In genomic region chr8:123211876-123212275, GRCm38 (mm10) we compare ENCODE assay signal across 8 mouse cellular contexts. TPM values are rescaled to one million over a fixed set of nuclear protein-coding genes. Genes with fewer than 3 reads are reported as not detected.
DNase-seq lines count a peak whose midpoint lies in the region; ATAC-seq and TF ChIP-seq lines count a peak whose summit lies in the region.

No protein-coding gene starts in this region.

- H3K9me3 ChIP-seq in lung, embryonic 14.5 days (ENCODE audit: low read depth, low read length) = no peaks in the 10 kb centered on the region
- H3K9me3 ChIP-seq in embryonic facial prominence, embryonic 12.5 days = no peaks in the 10 kb centered on the region
- H3K9me3 ChIP-seq in intestine, postnatal 0 days (ENCODE audit: control insufficient read depth) = no peaks in the 10 kb centered on the region
- H3K9me3 ChIP-seq in neural tube, embryonic 15.5 days (replicated peaks) = no peaks in the 10 kb centered on the region

- peak overlapping the region; percentile 97 for H3K9ac ChIP-seq in lung, embryonic 14.5 days
- H3K9ac ChIP-seq in embryonic facial prominence, embryonic 12.5 days = peak overlapping the region; percentile 92
- peak overlapping the region; percentile 84 for H3K9ac ChIP-seq in intestine, postnatal 0 days (ENCODE audit: low read depth, low read length)
- H3K9ac ChIP-seq in neural tube, embryonic 15.5 days (replicated peaks) = peak overlapping the region; percentile 99

- H3K36me3 ChIP-seq in lung, embryonic 14.5 days (ENCODE audit: insufficient read depth) = peaks cover 31% of the 10 kb centered on the region
- peaks cover 30% of the 10 kb centered on the region for H3K36me3 ChIP-seq in embryonic facial prominence, embryonic 12.5 days
- peaks cover 34% of the 10 kb centered on the region for H3K36me3 ChIP-seq in intestine, postnatal 0 days (ENCODE audit: control insufficient read depth, insufficient read depth)
- peaks cover 31% of the 10 kb centered on the region for H3K36me3 ChIP-seq in neural tube, embryonic 15.5 days

- H3K4me2 ChIP-seq in lung, embryonic 14.5 days = peak overlapping the region; percentile 96
- peak overlapping the region; percentile 94 for H3K4me2 ChIP-seq in embryonic facial prominence, embryonic 12.5 days (replicated peaks)
- peak overlapping the region; percentile 85 for H3K4me2 ChIP-seq in intestine, postnatal 0 days (replicated peaks; ENCODE audit: low read depth)
- peak overlapping the region; percentile 91 for H3K4me2 ChIP-seq in neural tube, embryonic 15.5 days

- no peak for TF ChIP-seq CTCF in lung, embryonic 14.5 days (IDR thresholded peaks at IDR 0.05; ENCODE audit: low read depth)
- TF ChIP-seq CTCF in intestine, postnatal 0 days (IDR thresholded peaks at IDR 0.05; ENCODE audit: low read depth) = no peak

- H3K4me1 ChIP-seq in lung, embryonic 14.5 days (ENCODE audit: insufficient read depth) = 0 out of 2 replicates have a peak, but pooled peaks cover 4% of the 10 kb centered on the region
- peaks cover 19% of the 10 kb centered on the region for H3K4me1 ChIP-seq in embryonic facial prominence, embryonic 12.5 days
- H3K4me1 ChIP-seq in intestine, postnatal 0 days (replicated peaks; ENCODE audit: control insufficient read depth, insufficient read depth, low read length) = no peaks in the 10 kb centered on the region; the same call in 1 of the 2 replicates
- H3K4me1 ChIP-seq in neural tube, embryonic 15.5 days = peaks cover 30% of the 10 kb centered on the region

- WGBS in lung, embryonic 14.5 days = 39% methylated on average over 10 of the region's 10 CpGs
- 49% methylated on average over 10 of the region's 10 CpGs for WGBS in embryonic facial prominence, embryonic 12.5 days
- WGBS in intestine, postnatal 0 days = 20% methylated on average over 10 of the region's 10 CpGs
- 50% methylated on average over 10 of the region's 10 CpGs for WGBS in neural tube, embryonic 15.5 days

- H3K27ac ChIP-seq in lung, embryonic 14.5 days (ENCODE audit: low read depth) = peak overlapping the region; percentile 50; the same call in 1 of the 2 replicates
- H3K27ac ChIP-seq in embryonic facial prominence, embryonic 12.5 days = no peak overlapping the region
- peak overlapping the region; percentile 78 for H3K27ac ChIP-seq in intestine, postnatal 0 days (ENCODE audit: low read depth, low read length)
- H3K27ac ChIP-seq in neural tube, embryonic 15.5 days (replicated peaks) = no peak overlapping the region

- no peak for ATAC-seq in lung, embryonic 14.5 days (ENCODE audit: insufficient read depth)
- ATAC-seq in embryonic facial prominence, embryonic 12.5 days (ENCODE audit: insufficient number of reproducible peaks, insufficient read depth, low FRiP score, low TSS enrichment) = no peak
- peak; percentile 26 for ATAC-seq in intestine, postnatal 0 days
- ATAC-seq in neural tube, embryonic 15.5 days (ENCODE audit: low FRiP score) = no peak

- H3K27me3 ChIP-seq in lung, embryonic 14.5 days (ENCODE audit: insufficient read depth, low read length) = no peaks in the 10 kb centered on the region
- no peaks in the 10 kb centered on the region for H3K27me3 ChIP-seq in embryonic facial prominence, embryonic 12.5 days
- no peaks in the 10 kb centered on the region for H3K27me3 ChIP-seq in intestine, postnatal 0 days (replicated peaks; ENCODE audit: control insufficient read depth, insufficient read depth, low read length)
- no peaks in the 10 kb centered on the region for H3K27me3 ChIP-seq in neural tube, embryonic 15.5 days (replicated peaks)

- peak overlapping the region; percentile 93 for H3K4me3 ChIP-seq in lung, embryonic 14.5 days (ENCODE audit: low read depth, low read length)
- peak overlapping the region; percentile 97 for H3K4me3 ChIP-seq in embryonic facial prominence, embryonic 12.5 days
- H3K4me3 ChIP-seq in intestine, postnatal 0 days (ENCODE audit: low read depth, low read length) = peak overlapping the region; percentile 84
- peak overlapping the region; percentile 94 for H3K4me3 ChIP-seq in neural tube, embryonic 15.5 days (replicated peaks)

- no peak for DNase-seq in lung, embryonic 14.5 days
- DNase-seq in lung, postnatal 10 days = no peak
- DNase-seq in testis, postnatal 10 days (ENCODE audit: low spot score) = no peak
- DNase-seq in retina, postnatal 1 day = no peak
- no peak for DNase-seq in spleen, postnatal 36 days (ENCODE audit: low spot score in 2 of 2)

RNA-seq across cellular contexts. Expression of gene Chmp1a, which starts 0.7 kb away (rescaled TPM):
- polyA plus RNA-seq in lung, embryonic 14.5 days (2014; fragmentation: Nextera tagmentation; extraction: Ambion mirVana) = 102 and 108 TPM in 2 replicates
- 142 and 152 TPM in 2 replicates for polyA plus RNA-seq in embryonic facial prominence, embryonic 12.5 days (2016; fragmentation: Nextera tagmentation; extraction: Ambion mirVana)
- polyA plus RNA-seq in intestine, postnatal 0 days (2015; fragmentation: Nextera tagmentation; extraction: Ambion mirVana) = 203 TPM in 2 replicates
- 174 and 182 TPM in 2 replicates for polyA plus RNA-seq in neural tube, embryonic 15.5 days (2015; fragmentation: Nextera tagmentation; extraction: Ambion mirVana)

RNA-seq across cellular contexts. Expression of gene Spata33, which starts 0.8 kb away (rescaled TPM):
- 3.1 and 4.8 TPM in 2 replicates for polyA plus RNA-seq in lung, embryonic 14.5 days (2014; fragmentation: Nextera tagmentation; extraction: Ambion mirVana)
- polyA plus RNA-seq in embryonic facial prominence, embryonic 12.5 days (2016; fragmentation: Nextera tagmentation; extraction: Ambion mirVana) = 5.9 and 7.0 TPM in 2 replicates
- polyA plus RNA-seq in intestine, postnatal 0 days (2015; fragmentation: Nextera tagmentation; extraction: Ambion mirVana) = 0.55 and 1.2 TPM in 2 replicates
- polyA plus RNA-seq in neural tube, embryonic 15.5 days (2015; fragmentation: Nextera tagmentation; extraction: Ambion mirVana) = 6.5 and 6.6 TPM in 2 replicates

RNA-seq across cellular contexts. Expression of gene Cdk10, which starts 12.8 kb away (rescaled TPM):
- polyA plus RNA-seq in lung, embryonic 14.5 days (2014; fragmentation: Nextera tagmentation; extraction: Ambion mirVana) = 33.2 and 36.3 TPM in 2 replicates
- polyA plus RNA-seq in embryonic facial prominence, embryonic 12.5 days (2016; fragmentation: Nextera tagmentation; extraction: Ambion mirVana) = 38.5 and 40.6 TPM in 2 replicates
- polyA plus RNA-seq in intestine, postnatal 0 days (2015; fragmentation: Nextera tagmentation; extraction: Ambion mirVana) = 11.8 and 14.0 TPM in 2 replicates
- polyA plus RNA-seq in neural tube, embryonic 15.5 days (2015; fragmentation: Nextera tagmentation; extraction: Ambion mirVana) = 42.3 and 44.2 TPM in 2 replicates

RNA-seq across cellular contexts. Expression of gene Spata2l, which starts 24.2 kb away (rescaled TPM):
- polyA plus RNA-seq in lung, embryonic 14.5 days (2014; fragmentation: Nextera tagmentation; extraction: Ambion mirVana) = 2.3 and 4.1 TPM in 2 replicates
- 2.9 and 3.3 TPM in 2 replicates for polyA plus RNA-seq in embryonic facial prominence, embryonic 12.5 days (2016; fragmentation: Nextera tagmentation; extraction: Ambion mirVana)
- 5.0 TPM in 2 replicates for polyA plus RNA-seq in intestine, postnatal 0 days (2015; fragmentation: Nextera tagmentation; extraction: Ambion mirVana)
- 11.3 and 12.8 TPM in 2 replicates for polyA plus RNA-seq in neural tube, embryonic 15.5 days (2015; fragmentation: Nextera tagmentation; extraction: Ambion mirVana)

RNA-seq across cellular contexts. Expression of gene Dpep1, which starts 25.8 kb away (rescaled TPM):
- polyA plus RNA-seq in lung, embryonic 14.5 days (2014; fragmentation: Nextera tagmentation; extraction: Ambion mirVana) = 1.0 and 1.1 TPM in 2 replicates
- 1.6 and 2.3 TPM in 2 replicates for polyA plus RNA-seq in embryonic facial prominence, embryonic 12.5 days (2016; fragmentation: Nextera tagmentation; extraction: Ambion mirVana)
- polyA plus RNA-seq in intestine, postnatal 0 days (2015; fragmentation: Nextera tagmentation; extraction: Ambion mirVana) = 30.8 and 32.7 TPM in 2 replicates
- 0.41 and 1.1 TPM in 2 replicates for polyA plus RNA-seq in neural tube, embryonic 15.5 days (2015; fragmentation: Nextera tagmentation; extraction: Ambion mirVana)

Comparison
In these comparisons a context has a peak if more than half of its experiments do, and no peak if none do; other contexts are left out.
1. H3K27ac ChIP-seq: peak in lung, embryonic 14.5 days (single experiment) and intestine, postnatal 0 days (single experiment); none in embryonic facial prominence, embryonic 12.5 days (single experiment) and neural tube, embryonic 15.5 days (single experiment).
2. Peak in every context shown above with its lines, with median percentiles within 50 percentile points of each other: H3K4me2 ChIP-seq, H3K4me3 ChIP-seq and H3K9ac ChIP-seq.